Mouse (Mus musculus) CH12.LX (cell line): ENCODE results near the gene Ganab.

Experiments used
- CTCF ChIP-seq, 2 experiments: IDR thresholded peaks in 1 of 2; conservative IDR thresholded peaks in 1 of 2; 2 replicates each; pipeline ENCODE4 v1.5.1; 2011 to 2012; ENCODE audit warnings: low read depth in 2 of 2, low read length in 2 of 2, improper control_type of control experiment in 1 of 2, inconsistent platforms in 1 of 2, mild to moderate bottlenecking in 1 of 2, moderate library complexity in 1 of 2
- EP300 ChIP-seq: IDR thresholded peaks from 2 replicates; pipeline ENCODE4 v1.6.1; 2011; ENCODE audit warnings: low read length, improper control_type of control experiment
- KAT2A ChIP-seq: IDR thresholded peaks from 2 replicates; pipeline ENCODE4 v1.6.1; 2012; ENCODE audit warnings: low read length, improper control_type of control experiment, inconsistent platforms; ENCODE audit not compliant: insufficient replicate concordance
- MAX ChIP-seq: IDR thresholded peaks from 2 replicates; pipeline ENCODE4 v1.6.1; 2011; ENCODE audit warnings: low read length, improper control_type of control experiment
- NRF1 ChIP-seq: IDR thresholded peaks from 2 replicates; pipeline ENCODE4 v1.6.1; 2014; ENCODE audit warnings: low read depth, mild to moderate bottlenecking, inconsistent platforms, low read length, improper control_type of control experiment, moderate library complexity
- POLR2A ChIP-seq: IDR thresholded peaks from 2 replicates; pipeline ENCODE4 v1.6.1; 2011; ENCODE audit warnings: low read depth, mild to moderate bottlenecking, improper control_type of control experiment, low read length

GRCm38 (mm10) chr19:8898576-8898975 is 705 bp downstream of the Ganab start:
- TF ChIP-seq MAX, result no peak
- TF ChIP-seq CTCF (conservative IDR thresholded peaks at IDR 0.05 in 1 of 2, IDR thresholded peaks at IDR 0.05 in 1 of 2; ENCODE audit: low read depth in 2 of 2, low read length in 2 of 2), result no peak
- TF ChIP-seq KAT2A, result no peak
- TF ChIP-seq POLR2A, result no peak
- no peak for TF ChIP-seq NRF1
- TF ChIP-seq EP300, result no peak
